Mouse (Mus musculus): ENCODE results near the gene 2900011O08Rik.

DNA sequence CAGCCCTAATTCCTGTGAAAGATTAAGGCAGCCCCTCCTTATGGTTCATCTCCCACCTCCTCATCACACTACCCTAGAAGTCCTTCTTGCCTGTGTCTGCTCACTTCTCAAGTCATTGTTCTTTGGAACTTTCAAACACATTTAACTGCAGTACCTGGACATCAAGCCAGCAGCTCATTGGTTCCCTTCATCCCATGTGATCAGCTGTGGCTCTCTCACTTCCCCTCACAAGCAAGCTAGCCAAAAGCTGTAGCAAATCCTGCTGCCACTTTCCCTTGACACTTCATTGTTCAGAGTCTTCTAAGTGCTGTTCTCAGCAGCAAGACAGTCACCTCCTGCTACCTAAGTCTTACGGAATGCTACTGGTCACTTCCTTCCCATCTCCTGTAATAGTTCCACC is 138.8 kb downstream of the 2900011O08Rik start:
- no peak for TF ChIP-seq CTCF (IDR thresholded peaks at IDR 0.05; ENCODE audit: low read depth, low read length)
- TF ChIP-seq POLR2A (IDR thresholded peaks at IDR 0.05; ENCODE audit: borderline replicate concordance, low read depth, low read length): no peak

Measured in bone marrow macrophage, adult 2 months (primary cell).